Mouse (Mus musculus) spleen, adult 2 months (tissue): ENCODE data around the gene Pex1. TPM values are rescaled to one million over a fixed set of nuclear protein-coding genes. Genes with fewer than 3 reads are reported as not detected.
A peak's percentile ranks its signal among the peaks of the same experiment; 100 is the strongest.

Experiments
- DNase-seq, 2 experiments: peaks; one replicate each; pipeline versions ENCODE4 v3.0.0 to v3.0.0-alpha.2; 2012 to 2021; ENCODE audit warnings: low spot score in 2 of 2, low read depth in 1 of 2
- H3K27ac ChIP-seq: fragments of 200-500 bp; 2 replicates; pipeline ENCODE4 v1.5.1; 2012; ENCODE audit warnings: low read length, inconsistent platforms; ENCODE audit not compliant: insufficient read depth
- H3K27me3 ChIP-seq: fragments of 200-500 bp; 2 replicates; pipeline ENCODE4 v1.6.1; 2012; ENCODE audit warnings: mild to moderate bottlenecking, moderate library complexity, low read length, inconsistent platforms; ENCODE audit not compliant: control insufficient read depth, insufficient read depth
- H3K36me3 ChIP-seq: fragments of 200-500 bp; 2 replicates; pipeline ENCODE4 v1.6.1; 2012; ENCODE audit warnings: mild to moderate bottlenecking, low read length, inconsistent platforms; ENCODE audit not compliant: control insufficient read depth, insufficient read depth
- H3K4me1 ChIP-seq: fragments of 200-500 bp; 2 replicates; pipeline ENCODE4 v1.6.1; 2011; ENCODE audit warnings: inconsistent platforms; ENCODE audit not compliant: control insufficient read depth, insufficient read depth, insufficient read length
- H3K4me3 ChIP-seq: fragments of 200-500 bp; 2 replicates; pipeline ENCODE4 v1.5.1; 2011; ENCODE audit warnings: mild to moderate bottlenecking, inconsistent platforms; ENCODE audit not compliant: insufficient read depth, insufficient read length; ENCODE audit errors: extremely low read depth
- CTCF ChIP-seq: fragments of 200-500 bp; IDR thresholded peaks from 2 replicates; pipeline ENCODE4 v1.5.1; 2011; ENCODE audit warnings: mild to moderate bottlenecking, inconsistent platforms; ENCODE audit not compliant: insufficient read depth, insufficient read length, insufficient replicate concordance; ENCODE audit errors: extremely low read depth
- POLR2A ChIP-seq: fragments of 200-500 bp; IDR thresholded peaks from 2 replicates; pipeline ENCODE4 v1.6.1; 2011; ENCODE audit warnings: low read depth, low read length, inconsistent platforms
- WGBS: fragments of 180-500 bp; shearing (Covaris S2); methylation state at CpG from one replicate; pipeline ENCODE4 v1.1.7; 2018; 5-methylcytosine and 5-hydroxymethylcytosine counted together
- polyA plus RNA-seq: library from polyadenylated mRNA; depleted of rRNA; stranded (reverse); fragments of >200 nt; gene quantifications from 2 replicates; pipeline ENCODE4 v1.2.3, GENCODE M21; 2012

The Pex1 gene
- polyA plus RNA-seq, 1 experiment, result 3.5 TPM

GRCm38 (mm10) chr5:3635286-3635685 is 39.4 kb downstream of the Pex1 start:
- no peaks in the 10 kb centered on the region for H3K4me1 ChIP-seq
- H3K27ac ChIP-seq, result no peak overlapping the region
- WGBS, result 95% methylated on average over 8 of the region's 8 CpGs
- TF ChIP-seq POLR2A, result no peak
- H3K36me3 ChIP-seq, result peaks cover 4% of the 10 kb centered on the region
- H3K4me3 ChIP-seq, result no peak overlapping the region
- H3K27me3 ChIP-seq, result no peaks in the 10 kb centered on the region
- DNase-seq, result no peak

GRCm38 (mm10) chr5:3644621-3645020 is 48.8 kb downstream of the Pex1 start:
- no peak for DNase-seq
- H3K36me3 ChIP-seq, result peaks cover 25% of the 10 kb centered on the region
- TF ChIP-seq CTCF, result no peak
- TF ChIP-seq POLR2A, result no peak
- H3K27ac ChIP-seq, result no peak overlapping the region
- no peak overlapping the region for H3K4me3 ChIP-seq
- H3K27me3 ChIP-seq, result no peaks in the 10 kb centered on the region
- no peaks in the 10 kb centered on the region for H3K4me1 ChIP-seq
- WGBS, result 95% methylated on average over 6 of the region's 6 CpGs

- Histone ChIP-seq H3K36me3 (peaks cover 23% of the 10 kb centered on the region), H3K27ac (no peak overlapping the region), H3K4me3 (no peak overlapping the region), H3K4me1 (no peaks in the 10 kb centered on the region), H3K27me3 (no peaks in the 10 kb centered on the region)
- TF ChIP-seq POLR2A, result no peak
- 91% methylated on average over 6 of the region's 6 CpGs for WGBS
- DNase-seq, result no peak
Measured at GRCm38 (mm10) chr5:3645326-3645725, 49.5 kb downstream of the Pex1 start.

DNA sequence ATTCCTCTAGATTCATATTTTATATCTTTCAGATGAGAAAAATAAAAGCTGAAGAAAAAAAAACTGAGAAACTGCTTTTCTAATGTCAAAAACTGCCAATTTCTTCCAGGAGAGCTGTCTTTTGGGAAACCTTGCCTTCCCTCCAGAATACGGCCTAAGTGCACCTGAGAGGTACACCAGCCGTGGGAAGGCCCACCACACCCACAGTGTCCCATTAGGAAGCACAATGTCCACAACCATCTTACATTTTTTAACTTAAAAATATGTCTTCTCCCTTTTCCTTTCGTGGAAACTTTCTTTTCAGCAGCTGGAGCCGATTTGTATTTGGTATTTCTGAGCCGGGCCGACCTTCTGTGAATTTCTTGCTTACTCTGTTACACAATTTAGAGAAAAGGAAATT is 50.7 kb downstream of the Pex1 start:
- no peaks in the 10 kb centered on the region for H3K27me3 ChIP-seq
- H3K27ac ChIP-seq, result 0 out of 2 replicates have a peak overlapping the region, but pooled peaks have one; percentile 33
- H3K4me1 ChIP-seq, result no peaks in the 10 kb centered on the region
- 23% methylated on average over 6 of the region's 6 CpGs for WGBS
- H3K4me3 ChIP-seq, result no peak overlapping the region
- peaks cover 16% of the 10 kb centered on the region for H3K36me3 ChIP-seq
- TF ChIP-seq CTCF (no peak), POLR2A (no peak)
- DNase-seq, result no peak

GRCm38 (mm10) chr5:3646991-3647707 is 51.3 kb downstream of the Pex1 start:
- no peaks in the 10 kb centered on the region for H3K27me3 ChIP-seq
- peak overlapping the region; percentile 88 for H3K4me3 ChIP-seq
- TF ChIP-seq CTCF (peak; percentile 61; the same call in 1 of the 2 replicates), POLR2A (no peak)
- peaks cover 13% of the 10 kb centered on the region for H3K36me3 ChIP-seq
- DNase-seq, result peak; percentile 56 to 62
- peak overlapping the region; percentile 91 for H3K27ac ChIP-seq
- H3K4me1 ChIP-seq, result no peaks in the 10 kb centered on the region
- WGBS, result 1% methylated on average over 58 of the region's 60 CpGs

GRCm38 (mm10) chr5:3647708-3648121 is 51.8 kb downstream of the Pex1 start:
- DNase-seq, result peak; percentile 76 to 91
- peak overlapping the region; percentile 91 for H3K27ac ChIP-seq
- peak overlapping the region; percentile 88 for H3K4me3 ChIP-seq
- under 1% methylated on average over 33 of the region's 46 CpGs for WGBS
- no peaks in the 10 kb centered on the region for H3K27me3 ChIP-seq
- peaks cover 12% of the 10 kb centered on the region for H3K36me3 ChIP-seq
- TF ChIP-seq POLR2A (no peak; the same call in 1 of the 2 replicates), CTCF (0 out of 2 replicates have a peak, but pooled peaks have one; percentile 6)
- no peaks in the 10 kb centered on the region for H3K4me1 ChIP-seq

GRCm38 (mm10) chr5:3648206-3648848 is 52.5 kb downstream of the Pex1 start:
- Histone ChIP-seq H3K27me3 (no peaks in the 10 kb centered on the region), H3K27ac (no peak overlapping the region), H3K4me3 (no peak overlapping the region), H3K4me1 (no peaks in the 10 kb centered on the region), H3K36me3 (peaks cover 9% of the 10 kb centered on the region)
- 50% methylated on average over 4 of the region's 4 CpGs for WGBS
- TF ChIP-seq CTCF (no peak), POLR2A (no peak)
- no peak for DNase-seq
